Mouse (Mus musculus) myocyte (in vitro differentiated cells): Measurements from ENCODE around the gene Clhc1. TPM values are rescaled to one million over a fixed set of nuclear protein-coding genes. Genes with fewer than 3 reads are reported as not detected.

Source experiments
- H3K27me3 ChIP-seq: one replicate; pipeline ENCODE4 v1.6.1; 2011; ENCODE audit not compliant: control insufficient read depth, insufficient read depth, insufficient read length
- H3K36me3 ChIP-seq: one replicate; pipeline ENCODE4 v1.6.1; 2011; ENCODE audit not compliant: control insufficient read depth, insufficient read depth
- H3K4me2 ChIP-seq: one replicate; pipeline ENCODE4 v1.6.1; 2011; ENCODE audit warnings: low read depth, control low read depth
- H3K4me3 ChIP-seq: one replicate; pipeline ENCODE4 v1.5.1; 2011; ENCODE audit warnings: mild to moderate bottlenecking, control low read depth, moderate library complexity
- H3K79me2 ChIP-seq: one replicate; pipeline ENCODE4 v1.6.1; 2011; ENCODE audit not compliant: control insufficient read depth, insufficient read depth
- H3ac ChIP-seq: one replicate; pipeline ENCODE4 v1.6.1; 2011; ENCODE audit not compliant: control insufficient read depth, insufficient read length
- CEBPB ChIP-seq: IDR thresholded peaks from 2 replicates; pipeline ENCODE4 v1.6.1; 2011; ENCODE audit warnings: mild to moderate bottlenecking, moderate library complexity; ENCODE audit not compliant: poor library complexity, insufficient read depth, severe bottlenecking
- E2F4 ChIP-seq: IDR thresholded peaks from one replicate; pipeline ENCODE4 v1.6.1; 2011; ENCODE audit warnings: mild to moderate bottlenecking, control low read depth, moderate library complexity; ENCODE audit not compliant: insufficient read depth
- MAX ChIP-seq: IDR thresholded peaks from one replicate; pipeline ENCODE4 v1.6.1; 2011; ENCODE audit warnings: low read depth, mild to moderate bottlenecking, control low read depth
- MYOD1 ChIP-seq, 3 experiments: IDR thresholded peaks; one replicate each; pipeline ENCODE4 v1.6.1; 2011; ENCODE audit warnings: control low read depth in 2 of 3, low read depth in 2 of 3, mild to moderate bottlenecking in 2 of 3, moderate library complexity in 1 of 3; ENCODE audit not compliant: insufficient read length in 2 of 3, control insufficient read depth in 1 of 3
- MYOG ChIP-seq, 3 experiments: IDR thresholded peaks; one replicate each; pipeline ENCODE4 v1.6.1; 2011; ENCODE audit warnings: control low read depth in 2 of 3, low read depth in 2 of 3, mild to moderate bottlenecking in 2 of 3; ENCODE audit not compliant: insufficient read length in 2 of 3, control insufficient read depth in 1 of 3, insufficient read depth in 1 of 3
- POLR2A ChIP-seq: IDR thresholded peaks from one replicate; pipeline ENCODE4 v1.6.1; 2011; ENCODE audit warnings: low read depth, mild to moderate bottlenecking, control low read depth, moderate library complexity; ENCODE audit not compliant: insufficient read length
- POLR2AphosphoS2 ChIP-seq: IDR thresholded peaks from one replicate; pipeline ENCODE4 v1.6.1; 2011; ENCODE audit warnings: low read depth, control low read depth; ENCODE audit not compliant: insufficient read length
- REST ChIP-seq: IDR thresholded peaks from one replicate; pipeline ENCODE4 v1.6.1; 2011; ENCODE audit warnings: mild to moderate bottlenecking, control low read depth, moderate library complexity; ENCODE audit not compliant: insufficient read depth, insufficient read length
- SRF ChIP-seq: IDR thresholded peaks from one replicate; pipeline ENCODE4 v1.6.1; 2011; ENCODE audit warnings: low read depth; ENCODE audit not compliant: control insufficient read depth, insufficient read length
- TCF12 ChIP-seq: IDR thresholded peaks from one replicate; pipeline ENCODE4 v1.6.1; 2011; ENCODE audit warnings: mild to moderate bottlenecking, control low read depth; ENCODE audit not compliant: poor library complexity, insufficient read depth, severe bottlenecking
- TCF3 ChIP-seq: IDR thresholded peaks from one replicate; pipeline ENCODE4 v1.6.1; 2011; ENCODE audit warnings: low read depth, control low read depth; ENCODE audit not compliant: insufficient read length
- USF1 ChIP-seq: IDR thresholded peaks from one replicate; pipeline ENCODE4 v1.6.1; 2011; ENCODE audit warnings: low read depth, mild to moderate bottlenecking, control low read depth, moderate library complexity
- polyA plus RNA-seq: library from polyadenylated mRNA; unstranded; fragments of >200 nt; fragmentation: generic; extraction: Trizol; gene quantifications from one replicate; pipeline ENCODE4 v1.2.1, GENCODE M21; 2012; ENCODE audit warnings: missing spikeins

Gene Clhc1
- polyA plus RNA-seq, 1 experiment: 0.04 TPM

DNA sequence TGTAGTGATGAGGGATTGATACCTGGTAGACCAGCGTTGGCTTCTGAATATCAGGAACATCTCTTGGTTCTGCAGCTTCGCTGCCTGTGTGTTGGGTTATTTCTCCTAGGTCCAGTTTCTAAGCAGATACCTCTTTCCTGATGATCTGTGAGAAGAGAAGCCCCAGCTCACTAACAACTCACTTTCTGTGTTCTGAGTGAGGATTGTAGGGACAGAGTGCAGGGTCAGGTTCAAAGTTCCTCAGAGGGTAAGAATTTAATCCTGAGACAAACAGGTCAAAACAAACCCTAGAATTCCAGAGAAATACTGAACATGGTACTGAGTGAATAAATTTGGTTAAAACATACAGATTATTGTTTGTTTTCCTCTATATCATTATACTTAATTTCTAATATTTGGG lies 15.7 kb downstream of the Clhc1 start:
- TF ChIP-seq TCF3 (no peak), E2F4 (no peak), POLR2AphosphoS2 (no peak), TCF12 (no peak), MYOD1 (IDR thresholded peaks at IDR 0.05; ENCODE audit: control insufficient read depth in 1 of 3, insufficient read length in 2 of 3, low read depth in 2 of 3) (no peak), CEBPB (no peak), SRF (no peak), USF1 (no peak), REST (no peak), MAX (no peak), POLR2A (no peak), MYOG (IDR thresholded peaks at IDR 0.05; ENCODE audit: control insufficient read depth in 1 of 3, insufficient read depth in 1 of 3, insufficient read length in 2 of 3, low read depth in 2 of 3) (no peak)
- Histone ChIP-seq H3K4me2 (no peak overlapping the region), H3ac (no peak overlapping the region), H3K4me3 (no peak overlapping the region), H3K27me3 (no peaks in the 10 kb centered on the region), H3K79me2 (no peaks in the 10 kb centered on the region), H3K36me3 (no peaks in the 10 kb centered on the region)

DNA sequence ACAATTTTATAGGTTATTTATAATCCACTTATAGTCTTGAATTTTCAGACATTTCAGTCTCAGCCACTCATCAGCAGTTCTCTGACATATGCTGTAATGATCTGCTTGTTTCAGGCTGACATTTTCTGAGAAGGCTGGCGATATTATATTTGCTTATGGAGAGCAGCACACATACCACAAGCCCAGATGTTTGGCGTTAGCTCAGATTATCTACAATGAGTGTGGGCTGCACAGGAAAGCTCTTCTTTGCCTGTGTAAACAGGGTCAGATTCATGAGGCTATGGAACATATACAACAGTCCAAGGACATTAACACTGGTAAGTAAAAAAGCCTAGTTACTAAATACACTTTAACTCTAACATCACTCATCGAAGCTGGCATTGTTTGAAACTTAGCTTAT lies 23.8 kb downstream of the Clhc1 start:
- Histone ChIP-seq H3K27me3 (no peaks in the 10 kb centered on the region), H3K4me3 (no peak overlapping the region), H3K79me2 (no peaks in the 10 kb centered on the region), H3K36me3 (no peaks in the 10 kb centered on the region), H3ac (no peak overlapping the region), H3K4me2 (no peak overlapping the region)
- TF ChIP-seq TCF12 (no peak), MAX (no peak), POLR2A (no peak), POLR2AphosphoS2 (no peak), E2F4 (no peak), MYOD1 (IDR thresholded peaks at IDR 0.05; ENCODE audit: control insufficient read depth in 1 of 3, insufficient read length in 2 of 3, low read depth in 2 of 3) (no peak), CEBPB (no peak), TCF3 (no peak), SRF (no peak), USF1 (no peak), MYOG (IDR thresholded peaks at IDR 0.05; ENCODE audit: control insufficient read depth in 1 of 3, insufficient read depth in 1 of 3, insufficient read length in 2 of 3, low read depth in 2 of 3) (no peak), REST (no peak)

DNA sequence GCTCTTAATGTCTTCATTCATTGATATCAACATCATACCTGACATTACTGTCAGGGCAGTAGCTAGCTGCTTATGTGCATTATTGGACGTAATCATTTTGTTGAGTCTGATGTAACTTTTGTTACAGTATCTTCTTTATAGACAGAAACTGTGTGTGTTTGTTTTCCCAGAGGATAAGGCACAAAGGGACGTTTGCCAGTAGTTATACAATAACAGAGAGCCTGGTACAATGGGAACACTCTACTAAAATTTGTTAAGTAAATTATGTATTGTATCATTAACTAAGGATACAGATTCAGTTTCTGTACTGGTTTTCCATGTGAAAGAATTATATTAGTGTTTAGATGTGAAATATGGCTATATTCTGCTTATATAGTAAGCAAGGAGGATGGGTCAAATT lies 24.9 kb downstream of the Clhc1 start:
- no peaks in the 10 kb centered on the region for H3K27me3 ChIP-seq
- H3K4me2 ChIP-seq: no peak overlapping the region
- H3K36me3 ChIP-seq: no peaks in the 10 kb centered on the region
- no peak for TF ChIP-seq REST
- no peak for TF ChIP-seq TCF3
- TF ChIP-seq POLR2AphosphoS2: no peak
- TF ChIP-seq USF1: no peak
- no peak for TF ChIP-seq MYOD1 (IDR thresholded peaks at IDR 0.05; ENCODE audit: control insufficient read depth in 1 of 3, insufficient read length in 2 of 3, low read depth in 2 of 3)
- no peak for TF ChIP-seq CEBPB
- TF ChIP-seq POLR2A: no peak
- no peak for TF ChIP-seq MYOG (IDR thresholded peaks at IDR 0.05; ENCODE audit: control insufficient read depth in 1 of 3, insufficient read depth in 1 of 3, insufficient read length in 2 of 3, low read depth in 2 of 3)
- TF ChIP-seq TCF12: no peak
- no peak for TF ChIP-seq E2F4
- no peak for TF ChIP-seq SRF
- no peak for TF ChIP-seq MAX
- no peak overlapping the region for H3K4me3 ChIP-seq
- H3ac ChIP-seq: no peak overlapping the region
- H3K79me2 ChIP-seq: no peaks in the 10 kb centered on the region

DNA sequence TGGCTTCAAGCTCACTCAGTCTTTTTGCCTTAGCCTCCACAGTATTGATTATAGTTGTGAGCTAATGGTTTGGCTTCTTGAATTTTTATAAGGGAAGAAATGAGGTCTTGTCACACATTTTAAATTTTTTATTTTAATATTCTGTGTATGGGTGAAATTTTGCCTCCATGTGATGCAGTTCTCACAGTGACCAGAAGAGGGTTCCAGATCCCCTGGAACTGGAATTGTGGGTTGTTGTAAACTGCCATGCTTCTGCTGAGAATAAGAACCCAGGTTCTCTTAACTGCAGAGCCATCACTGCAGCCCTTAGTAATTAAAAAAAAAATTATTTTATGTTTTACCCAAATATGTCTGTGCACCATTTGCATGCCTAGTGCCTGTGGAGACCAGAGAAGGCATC lies 31.9 kb downstream of the Clhc1 start:
- H3ac ChIP-seq: no peak overlapping the region
- H3K4me3 ChIP-seq: no peak overlapping the region
- no peak for TF ChIP-seq REST
- no peak for TF ChIP-seq MYOG (IDR thresholded peaks at IDR 0.05; ENCODE audit: control insufficient read depth in 1 of 3, insufficient read depth in 1 of 3, insufficient read length in 2 of 3, low read depth in 2 of 3)
- TF ChIP-seq MYOD1 (IDR thresholded peaks at IDR 0.05; ENCODE audit: control insufficient read depth in 1 of 3, insufficient read length in 2 of 3, low read depth in 2 of 3): no peak
- TF ChIP-seq MAX: no peak
- TF ChIP-seq POLR2AphosphoS2: no peak
- no peak overlapping the region for H3K4me2 ChIP-seq
- H3K79me2 ChIP-seq: no peaks in the 10 kb centered on the region
- no peaks in the 10 kb centered on the region for H3K36me3 ChIP-seq
- H3K27me3 ChIP-seq: no peaks in the 10 kb centered on the region

DNA sequence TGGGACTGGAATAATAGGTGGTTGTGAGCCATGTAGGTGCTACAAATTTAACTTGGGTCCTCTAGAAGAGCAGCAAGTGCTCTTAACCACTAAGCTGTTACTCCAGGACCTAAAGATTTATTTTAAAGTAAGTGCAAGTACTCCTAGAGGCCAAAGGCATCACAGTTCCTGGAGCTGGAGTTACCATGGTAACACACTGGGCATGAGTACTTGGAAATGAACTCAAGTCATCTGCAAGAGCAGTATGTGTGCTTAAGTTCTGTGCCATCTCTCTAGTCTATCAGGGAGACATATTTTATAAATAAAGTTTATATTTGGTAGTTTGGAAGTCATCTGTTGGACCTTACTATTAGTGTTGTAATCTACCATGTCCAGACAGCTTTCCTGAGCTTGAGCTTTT lies 47.5 kb downstream of the Clhc1 start:
- H3K27me3 ChIP-seq: no peaks in the 10 kb centered on the region
- no peak overlapping the region for H3K4me3 ChIP-seq
- H3K79me2 ChIP-seq: no peaks in the 10 kb centered on the region
- H3K36me3 ChIP-seq: no peaks in the 10 kb centered on the region
- no peak overlapping the region for H3ac ChIP-seq
- no peak for TF ChIP-seq CEBPB
- no peak for TF ChIP-seq POLR2A
- TF ChIP-seq MYOD1 (IDR thresholded peaks at IDR 0.05; ENCODE audit: control insufficient read depth in 1 of 3, insufficient read length in 2 of 3, low read depth in 2 of 3): no peak
- no peak for TF ChIP-seq POLR2AphosphoS2
- no peak for TF ChIP-seq REST
- no peak for TF ChIP-seq E2F4
- no peak for TF ChIP-seq TCF3
- no peak for TF ChIP-seq SRF
- no peak for TF ChIP-seq MYOG (IDR thresholded peaks at IDR 0.05; ENCODE audit: control insufficient read depth in 1 of 3, insufficient read depth in 1 of 3, insufficient read length in 2 of 3, low read depth in 2 of 3)
- no peak for TF ChIP-seq USF1
- TF ChIP-seq TCF12: no peak
- TF ChIP-seq MAX: no peak
- no peak overlapping the region for H3K4me2 ChIP-seq
